Mouse (Mus musculus): ENCODE results near the gene Mov10l1. TPM values are rescaled to one million over a fixed set of nuclear protein-coding genes. Genes with fewer than 3 reads are reported as not detected.

The Mov10l1 gene
- polyA plus RNA-seq, 1 experiment from 2014 or later = not detected

GRCm38 (mm10) chr15:89103921-89104320, 121.2 kb downstream of the Mov10l1 start:
- H3K9me3 ChIP-seq (ENCODE audit: control insufficient read depth, low read length) = no peaks in the 10 kb centered on the region
- WGBS = 89% methylated on average over 10 of the region's 10 CpGs
- H3K4me3 ChIP-seq (ENCODE audit: low read depth, low read length) = no peak overlapping the region
- no peaks in the 10 kb centered on the region for H3K27me3 ChIP-seq (ENCODE audit: control insufficient read depth, insufficient read depth, low read length)
- peaks cover 47% of the 10 kb centered on the region for H3K36me3 ChIP-seq (ENCODE audit: control insufficient read depth, insufficient read depth, low read length)
- ATAC-seq (ENCODE audit: insufficient number of reproducible peaks, low FRiP score, low TSS enrichment, low read depth) = no peak
- H3K4me2 ChIP-seq (ENCODE audit: low read depth, severe bottlenecking) = no peak overlapping the region
- H3K4me1 ChIP-seq (ENCODE audit: control insufficient read depth, insufficient read depth, low read length) = no peaks in the 10 kb centered on the region
- no peak overlapping the region for H3K9ac ChIP-seq (ENCODE audit: low read length)
- no peak overlapping the region for H3K27ac ChIP-seq (replicated peaks; ENCODE audit: low read depth, low read length)
- no peak for DNase-seq (ENCODE audit: low spot score)

- H3K4me2 ChIP-seq (ENCODE audit: low read depth, severe bottlenecking) = no peak overlapping the region
- H3K9me3 ChIP-seq (ENCODE audit: control insufficient read depth, low read length) = no peaks in the 10 kb centered on the region
- no peak overlapping the region for H3K27ac ChIP-seq (replicated peaks; ENCODE audit: low read depth, low read length)
- peaks cover 45% of the 10 kb centered on the region for H3K36me3 ChIP-seq (ENCODE audit: control insufficient read depth, insufficient read depth, low read length)
- H3K4me1 ChIP-seq (ENCODE audit: control insufficient read depth, insufficient read depth, low read length) = no peaks in the 10 kb centered on the region
- H3K27me3 ChIP-seq (ENCODE audit: control insufficient read depth, insufficient read depth, low read length) = no peaks in the 10 kb centered on the region
- 96% methylated on average over 8 of the region's 8 CpGs for WGBS
- DNase-seq (ENCODE audit: low spot score) = no peak
- no peak overlapping the region for H3K9ac ChIP-seq (ENCODE audit: low read length)
- H3K4me3 ChIP-seq (ENCODE audit: low read depth, low read length) = no peak overlapping the region
- no peak for ATAC-seq (ENCODE audit: insufficient number of reproducible peaks, low FRiP score, low TSS enrichment, low read depth)
Measured at GRCm38 (mm10) chr15:89104425-89104824, 121.7 kb downstream of the Mov10l1 start.

Other genes with a start within 250 kb of the Mov10l1 start
- gene Brd1, start 248.7 kb upstream of the Mov10l1 start, polyA plus RNA-seq (2014; fragmentation: Nextera tagmentation; extraction: Ambion mirVana) = 30.4 and 30.9 TPM in 2 replicates
- 34.8 and 35.1 TPM in 2 replicates for gene Zbed4, start 231.2 kb upstream of the Mov10l1 start, polyA plus RNA-seq (2014; fragmentation: Nextera tagmentation; extraction: Ambion mirVana)
- gene Alg12, start 163.6 kb upstream of the Mov10l1 start, polyA plus RNA-seq (2014; fragmentation: Nextera tagmentation; extraction: Ambion mirVana) = 11.5 and 12.0 TPM in 2 replicates
- gene Creld2, start 163.3 kb upstream of the Mov10l1 start, polyA plus RNA-seq (2014; fragmentation: Nextera tagmentation; extraction: Ambion mirVana) = 94.3 and 94.9 TPM in 2 replicates
- gene Pim3, start 120.7 kb upstream of the Mov10l1 start, polyA plus RNA-seq (2014; fragmentation: Nextera tagmentation; extraction: Ambion mirVana) = 34.5 and 43.9 TPM in 2 replicates
- gene Ttll8, start 28.5 kb upstream of the Mov10l1 start, polyA plus RNA-seq (2014; fragmentation: Nextera tagmentation; extraction: Ambion mirVana) = not detected in 2 replicates
- not detected in 2 replicates for gene Mlc1, start 3.9 kb upstream of the Mov10l1 start, polyA plus RNA-seq (2014; fragmentation: Nextera tagmentation; extraction: Ambion mirVana)
- 0.20 and 0.37 TPM in 2 replicates for gene Panx2, start 76.8 kb downstream of the Mov10l1 start, polyA plus RNA-seq (2014; fragmentation: Nextera tagmentation; extraction: Ambion mirVana)
- 46.9 and 49.0 TPM in 2 replicates for gene Trabd, start 92.2 kb downstream of the Mov10l1 start, polyA plus RNA-seq (2014; fragmentation: Nextera tagmentation; extraction: Ambion mirVana)
- 15.4 and 16.9 TPM in 2 replicates for gene Selenoo, start 106.2 kb downstream of the Mov10l1 start, polyA plus RNA-seq (2014; fragmentation: Nextera tagmentation; extraction: Ambion mirVana)
- gene Tubgcp6, start 140.2 kb downstream of the Mov10l1 start, polyA plus RNA-seq (2014; fragmentation: Nextera tagmentation; extraction: Ambion mirVana) = 22.6 and 23.5 TPM in 2 replicates
- 9.1 and 9.8 TPM in 2 replicates for gene Hdac10, start 145.8 kb downstream of the Mov10l1 start, polyA plus RNA-seq (2014; fragmentation: Nextera tagmentation; extraction: Ambion mirVana)
- gene Mapk12, start 157.8 kb downstream of the Mov10l1 start, polyA plus RNA-seq (2014; fragmentation: Nextera tagmentation; extraction: Ambion mirVana) = 14.3 and 15.2 TPM in 2 replicates
- gene Mapk11, start 166.7 kb downstream of the Mov10l1 start, polyA plus RNA-seq (2014; fragmentation: Nextera tagmentation; extraction: Ambion mirVana) = 15.3 and 16.6 TPM in 2 replicates
- 122 and 125 TPM in 2 replicates for gene Plxnb2, start 197.9 kb downstream of the Mov10l1 start, polyA plus RNA-seq (2014; fragmentation: Nextera tagmentation; extraction: Ambion mirVana)
- gene Dennd6b, start 213.6 kb downstream of the Mov10l1 start, polyA plus RNA-seq (2014; fragmentation: Nextera tagmentation; extraction: Ambion mirVana) = 19.4 and 19.8 TPM in 2 replicates
- 22.7 and 23.4 TPM in 2 replicates for gene Ppp6r2, start 228.6 kb downstream of the Mov10l1 start, polyA plus RNA-seq (2014; fragmentation: Nextera tagmentation; extraction: Ambion mirVana)

All from limb, embryonic 11.5 days (tissue).